ENCODE assay signal across 11 mouse cellular contexts in genomic region chr10:3858437-3858836, GRCm38 (mm10).
DNase-seq lines count a peak whose midpoint lies in the region; ATAC-seq lines count a peak whose summit lies in the region.
"Had no signal": no experiment of that assay in that cellular context is flagged by ENCODE, and none has a peak within 500 bp of the region (broad histone marks: within the 10 kb centered on the region; RNA-seq: fewer than 3 reads in every experiment).

No protein-coding gene starts in this region.

- no peak overlapping the region for H3K4me3 ChIP-seq in intestine, embryonic 16.5 days (ENCODE audit: low read length)
- no peak overlapping the region for H3K4me3 ChIP-seq in intestine, embryonic 15.5 days (replicated peaks)
- H3K4me3 ChIP-seq in forebrain, embryonic 13.5 days, result no peak overlapping the region
- no peak overlapping the region for H3K4me3 ChIP-seq in neural tube, embryonic 14.5 days (ENCODE audit: low read depth, low read length)
- H3K4me3 ChIP-seq: left cerebral cortex, adult 2 months had no signal

- H3K4me2 ChIP-seq in intestine, embryonic 16.5 days (ENCODE audit: low read depth, low read length), result no peak overlapping the region
- no peak overlapping the region for H3K4me2 ChIP-seq in intestine, embryonic 15.5 days (replicated peaks)
- H3K4me2 ChIP-seq in forebrain, embryonic 13.5 days, result no peak overlapping the region
- H3K4me2 ChIP-seq in neural tube, embryonic 14.5 days (ENCODE audit: low read depth, low read length), result no peak overlapping the region

- peaks cover 12% of the 10 kb centered on the region for H3K4me1 ChIP-seq in intestine, embryonic 16.5 days (ENCODE audit: control insufficient read depth, insufficient read depth, low read length)
- peaks cover 9% of the 10 kb centered on the region; the same call in 1 of the 2 replicates for H3K4me1 ChIP-seq in intestine, embryonic 15.5 days (replicated peaks)
- H3K4me1 ChIP-seq in forebrain, embryonic 13.5 days, result peaks cover 26% of the 10 kb centered on the region
- peaks cover 14% of the 10 kb centered on the region for H3K4me1 ChIP-seq in neural tube, embryonic 14.5 days (ENCODE audit: control insufficient read depth, insufficient read depth, low read length)

- no peaks in the 10 kb centered on the region for H3K36me3 ChIP-seq in intestine, embryonic 16.5 days (ENCODE audit: control insufficient read depth, insufficient read depth, low read length)
- H3K36me3 ChIP-seq in intestine, embryonic 15.5 days, result no peaks in the 10 kb centered on the region
- no peaks in the 10 kb centered on the region for H3K36me3 ChIP-seq in forebrain, embryonic 13.5 days (ENCODE audit: poor library complexity, severe bottlenecking)
- H3K36me3 ChIP-seq in neural tube, embryonic 14.5 days (ENCODE audit: control insufficient read depth, insufficient read depth, low read length), result no peaks in the 10 kb centered on the region

- peak; percentile 54 for DNase-seq in mesoderm, embryonic 11.5 days (ENCODE audit: low read depth, low spot score)
- no peak for DNase-seq in left cerebral cortex, postnatal 36 days (ENCODE audit: low spot score in 2 of 2)
- no peak for DNase-seq in urinary bladder, adult 18-20 months (ENCODE audit: low spot score in 2 of 2)
- no peak for DNase-seq in kidney, postnatal 4 days
- DNase-seq: cerebellum, adult 8-10 months had no signal

- intact Hi-C loops in left cerebral cortex, postnatal 36 days (cut with DNase I), result no loop called here

- H3K27ac ChIP-seq in intestine, embryonic 16.5 days (ENCODE audit: low read length), result no peak overlapping the region
- no peak overlapping the region for H3K27ac ChIP-seq in intestine, embryonic 15.5 days
- H3K27ac ChIP-seq in forebrain, embryonic 13.5 days, result no peak overlapping the region; the same call in 1 of the 2 replicates
- no peak overlapping the region for H3K27ac ChIP-seq in neural tube, embryonic 14.5 days (ENCODE audit: low read depth, low read length)
- H3K27ac ChIP-seq: kidney, postnatal 0 days; left cerebral cortex, adult 2 months had no signal

- 36% methylated on average over 4 of the region's 4 CpGs for WGBS in intestine, embryonic 16.5 days
- 47% methylated on average over 4 of the region's 4 CpGs for WGBS in intestine, embryonic 15.5 days
- WGBS in forebrain, embryonic 13.5 days, result 20% methylated on average over 4 of the region's 4 CpGs
- WGBS in neural tube, embryonic 14.5 days, result 27% methylated on average over 4 of the region's 4 CpGs

- H3K9me3 ChIP-seq in intestine, embryonic 16.5 days (ENCODE audit: control insufficient read depth, low read length), result no peaks in the 10 kb centered on the region
- H3K9me3 ChIP-seq in intestine, embryonic 15.5 days, result no peaks in the 10 kb centered on the region
- H3K9me3 ChIP-seq in forebrain, embryonic 13.5 days (replicated peaks), result no peaks in the 10 kb centered on the region
- no peaks in the 10 kb centered on the region for H3K9me3 ChIP-seq in neural tube, embryonic 14.5 days (ENCODE audit: control insufficient read depth, low read length)

- H3K9ac ChIP-seq in intestine, embryonic 16.5 days (ENCODE audit: low read depth, low read length), result no peak overlapping the region
- no peak overlapping the region for H3K9ac ChIP-seq in intestine, embryonic 15.5 days
- H3K9ac ChIP-seq in forebrain, embryonic 13.5 days, result 0 out of 2 replicates have a peak overlapping the region, but pooled peaks have one; percentile 12
- H3K9ac ChIP-seq in neural tube, embryonic 14.5 days (replicated peaks; ENCODE audit: low read depth, low read length), result no peak overlapping the region

- ATAC-seq in intestine, embryonic 16.5 days, result 0 out of 2 replicates have a peak, but pooled peaks have one; percentile 38
- ATAC-seq in intestine, embryonic 15.5 days, result no peak
- peak; percentile 69; the same call in 1 of the 2 replicates for ATAC-seq in forebrain, embryonic 13.5 days
- ATAC-seq in neural tube, embryonic 14.5 days (ENCODE audit: low read depth), result peak; percentile 65

- H3K27me3 ChIP-seq in intestine, embryonic 16.5 days (replicated peaks; ENCODE audit: control insufficient read depth, insufficient read depth, low read length), result no peaks in the 10 kb centered on the region
- H3K27me3 ChIP-seq in intestine, embryonic 15.5 days (replicated peaks), result no peaks in the 10 kb centered on the region
- H3K27me3 ChIP-seq in forebrain, embryonic 13.5 days, result no peaks in the 10 kb centered on the region
- no peaks in the 10 kb centered on the region for H3K27me3 ChIP-seq in neural tube, embryonic 14.5 days (ENCODE audit: control insufficient read depth, insufficient read depth, low read length)
